Mouse (Mus musculus): ENCODE data around the gene Swsap1. TPM values are rescaled to one million over a fixed set of nuclear protein-coding genes. Genes with fewer than 3 reads are reported as not detected.

Gene Swsap1
- polyA plus RNA-seq, 1 experiment, result 8.9 TPM

GRCm38 (mm10) chr9:21926784-21927183 lies 28.8 kb upstream of the Swsap1 start:
- Histone ChIP-seq H3K79me2 (ENCODE audit: control insufficient read depth, insufficient read depth) (no peaks in the 10 kb centered on the region), H3K4me3 (peak overlapping the region; percentile 30), H3K27me3 (ENCODE audit: control insufficient read depth, insufficient read depth, insufficient read length) (no peaks in the 10 kb centered on the region), H3K4me2 (ENCODE audit: low read depth) (peak overlapping the region; percentile 90), H3ac (ENCODE audit: control insufficient read depth, insufficient read length) (no peak overlapping the region), H3K36me3 (ENCODE audit: control insufficient read depth, insufficient read depth) (no peaks in the 10 kb centered on the region)
- TF ChIP-seq POLR2A (IDR thresholded peaks at IDR 0.05; ENCODE audit: insufficient read length, low read depth), result no peak
- TF ChIP-seq MAX (IDR thresholded peaks at IDR 0.05; ENCODE audit: low read depth), result no peak
- no peak for TF ChIP-seq SRF (IDR thresholded peaks at IDR 0.05; ENCODE audit: control insufficient read depth, insufficient read length, low read depth)
- TF ChIP-seq TCF12 (IDR thresholded peaks at IDR 0.05; ENCODE audit: insufficient read depth, poor library complexity, severe bottlenecking), result no peak
- TF ChIP-seq MYOD1 (IDR thresholded peaks at IDR 0.05; ENCODE audit: control insufficient read depth in 1 of 3, insufficient read length in 2 of 3, low read depth in 2 of 3), result no peak
- no peak for TF ChIP-seq CEBPB (IDR thresholded peaks at IDR 0.05; ENCODE audit: insufficient read depth, poor library complexity, severe bottlenecking)
- TF ChIP-seq E2F4 (IDR thresholded peaks at IDR 0.05; ENCODE audit: insufficient read depth), result no peak
- TF ChIP-seq POLR2AphosphoS2 (IDR thresholded peaks at IDR 0.05; ENCODE audit: insufficient read length, low read depth), result no peak
- no peak for TF ChIP-seq MYOG (IDR thresholded peaks at IDR 0.05; ENCODE audit: control insufficient read depth in 1 of 3, insufficient read depth in 1 of 3, insufficient read length in 2 of 3, low read depth in 2 of 3)
- no peak for TF ChIP-seq TCF3 (IDR thresholded peaks at IDR 0.05; ENCODE audit: insufficient read length, low read depth)
- TF ChIP-seq USF1 (IDR thresholded peaks at IDR 0.05; ENCODE audit: low read depth), result no peak
- no peak for TF ChIP-seq REST (IDR thresholded peaks at IDR 0.05; ENCODE audit: insufficient read depth, insufficient read length)

- peak within 1 kb of the TSS; percentile 90 for H3K4me2 ChIP-seq (ENCODE audit: low read depth)
- TF ChIP-seq POLR2AphosphoS2 (IDR thresholded peaks at IDR 0.05; ENCODE audit: insufficient read length, low read depth) (peak; percentile 89), POLR2A (IDR thresholded peaks at IDR 0.05; ENCODE audit: insufficient read length, low read depth) (peak; percentile 81), E2F4 (IDR thresholded peaks at IDR 0.05; ENCODE audit: insufficient read depth) (no peak)
- no peaks in the 10 kb centered on the region for H3K36me3 ChIP-seq (ENCODE audit: control insufficient read depth, insufficient read depth)
- peak within 1 kb of the TSS; percentile 30 for H3K4me3 ChIP-seq
- H3K27me3 ChIP-seq (ENCODE audit: control insufficient read depth, insufficient read depth, insufficient read length), result no peaks in the 10 kb centered on the region
- no peak within 1 kb of the TSS for H3ac ChIP-seq (ENCODE audit: control insufficient read depth, insufficient read length)
- H3K79me2 ChIP-seq (ENCODE audit: control insufficient read depth, insufficient read depth), result no peaks in the 10 kb centered on the region
Observed at GRCm38 (mm10) chr9:21927208-21927753, 28.3 kb upstream of the Swsap1 start, which contains the start of the genes Ccdc159 and Tmem205. Gene Ccdc159 (plus strand): TSS chr9:21927471. Gene Tmem205 (minus strand): TSS chr9:21927556.

- Histone ChIP-seq H3K79me2 (ENCODE audit: control insufficient read depth, insufficient read depth) (no peaks in the 10 kb centered on the region), H3K27me3 (ENCODE audit: control insufficient read depth, insufficient read depth, insufficient read length) (no peaks in the 10 kb centered on the region), H3K4me2 (ENCODE audit: low read depth) (no peak overlapping the region), H3K36me3 (ENCODE audit: control insufficient read depth, insufficient read depth) (no peaks in the 10 kb centered on the region), H3ac (ENCODE audit: control insufficient read depth, insufficient read length) (no peak overlapping the region), H3K4me3 (no peak overlapping the region)
- TF ChIP-seq MAX (IDR thresholded peaks at IDR 0.05; ENCODE audit: low read depth) (no peak), TCF3 (IDR thresholded peaks at IDR 0.05; ENCODE audit: insufficient read length, low read depth) (no peak), E2F4 (IDR thresholded peaks at IDR 0.05; ENCODE audit: insufficient read depth) (no peak), CEBPB (IDR thresholded peaks at IDR 0.05; ENCODE audit: insufficient read depth, poor library complexity, severe bottlenecking) (no peak), USF1 (IDR thresholded peaks at IDR 0.05; ENCODE audit: low read depth) (no peak), REST (IDR thresholded peaks at IDR 0.05; ENCODE audit: insufficient read depth, insufficient read length) (no peak), POLR2AphosphoS2 (IDR thresholded peaks at IDR 0.05; ENCODE audit: insufficient read length, low read depth) (no peak), MYOG (IDR thresholded peaks at IDR 0.05; ENCODE audit: control insufficient read depth in 1 of 3, insufficient read depth in 1 of 3, insufficient read length in 2 of 3, low read depth in 2 of 3) (no peak), TCF12 (IDR thresholded peaks at IDR 0.05; ENCODE audit: insufficient read depth, poor library complexity, severe bottlenecking) (no peak), POLR2A (IDR thresholded peaks at IDR 0.05; ENCODE audit: insufficient read length, low read depth) (no peak), SRF (IDR thresholded peaks at IDR 0.05; ENCODE audit: control insufficient read depth, insufficient read length, low read depth) (no peak), MYOD1 (IDR thresholded peaks at IDR 0.05; ENCODE audit: control insufficient read depth in 1 of 3, insufficient read length in 2 of 3, low read depth in 2 of 3) (no peak)
Observed at GRCm38 (mm10) chr9:21929208-21929607, 26.3 kb upstream of the Swsap1 start.

- Histone ChIP-seq H3K4me3 (no peak overlapping the region), H3K27me3 (ENCODE audit: control insufficient read depth, insufficient read depth, insufficient read length) (no peaks in the 10 kb centered on the region), H3ac (ENCODE audit: control insufficient read depth, insufficient read length) (no peak overlapping the region), H3K36me3 (ENCODE audit: control insufficient read depth, insufficient read depth) (no peaks in the 10 kb centered on the region), H3K79me2 (ENCODE audit: control insufficient read depth, insufficient read depth) (no peaks in the 10 kb centered on the region), H3K4me2 (ENCODE audit: low read depth) (no peak overlapping the region)
- no peak for TF ChIP-seq CEBPB (IDR thresholded peaks at IDR 0.05; ENCODE audit: insufficient read depth, poor library complexity, severe bottlenecking)
Observed at GRCm38 (mm10) chr9:21932006-21932405, 23.5 kb upstream of the Swsap1 start.

- peak overlapping the region; percentile 30 for H3K4me2 ChIP-seq (ENCODE audit: low read depth)
- TF ChIP-seq MYOG (IDR thresholded peaks at IDR 0.05; ENCODE audit: control insufficient read depth in 1 of 3, insufficient read depth in 1 of 3, insufficient read length in 2 of 3, low read depth in 2 of 3) (peak in 2 of 3 experiments; percentile 92 to 94), MYOD1 (IDR thresholded peaks at IDR 0.05; ENCODE audit: control insufficient read depth in 1 of 3, insufficient read length in 2 of 3, low read depth in 2 of 3) (peak in 2 of 3 experiments; percentile 76 to 92), USF1 (IDR thresholded peaks at IDR 0.05; ENCODE audit: low read depth) (no peak), TCF3 (IDR thresholded peaks at IDR 0.05; ENCODE audit: insufficient read length, low read depth) (peak; percentile 8)
- no peak overlapping the region for H3ac ChIP-seq (ENCODE audit: control insufficient read depth, insufficient read length)
- H3K4me3 ChIP-seq, result no peak overlapping the region
- peaks cover 2% of the 10 kb centered on the region for H3K79me2 ChIP-seq (ENCODE audit: control insufficient read depth, insufficient read depth)
- H3K27me3 ChIP-seq (ENCODE audit: control insufficient read depth, insufficient read depth, insufficient read length), result no peaks in the 10 kb centered on the region
- no peaks in the 10 kb centered on the region for H3K36me3 ChIP-seq (ENCODE audit: control insufficient read depth, insufficient read depth)
Observed at GRCm38 (mm10) chr9:21932445-21933137, 23.0 kb upstream of the Swsap1 start.

Data from myocyte (in vitro differentiated cells).